38 mouse cellular contexts compared by ENCODE assay signal in the genomic region with DNA sequence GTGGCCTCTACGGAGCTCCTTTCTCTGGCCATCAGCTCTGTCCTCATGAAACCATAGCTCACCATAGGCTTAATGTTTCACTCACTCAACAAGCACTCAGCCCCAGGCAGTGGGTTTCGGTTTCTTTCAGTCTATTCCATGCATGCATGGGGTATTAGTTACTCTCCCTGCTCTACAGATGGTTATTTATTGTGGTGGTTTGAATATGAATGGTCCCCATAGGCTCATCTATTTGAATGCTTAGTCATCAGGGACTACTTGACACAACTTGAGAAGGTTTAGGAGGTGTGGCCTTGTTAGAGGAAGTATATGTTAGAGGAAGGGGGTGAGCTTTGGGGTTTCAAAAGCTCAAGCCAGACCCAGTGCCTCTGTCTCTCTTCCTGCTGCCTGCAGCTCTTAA. TPM values are rescaled to one million over a fixed set of nuclear protein-coding genes. Genes with fewer than 3 reads are reported as not detected.
"Had no signal": no experiment of that assay in that cellular context is flagged by ENCODE, and none has a peak within 500 bp of the region (broad histone marks: within the 10 kb centered on the region; RNA-seq: fewer than 3 reads in every experiment).

No protein-coding gene starts in this region.

- H3K4me3 ChIP-seq: heart, embryonic 10.5 days; heart, embryonic 12.5 days; heart, embryonic 13.5 days; heart, embryonic 15.5 days; hindbrain, embryonic 10.5 days; hindbrain, embryonic 12.5 days; hindbrain, embryonic 13.5 days; hindbrain, embryonic 15.5 days; intestine, embryonic 15.5 days; kidney, embryonic 15.5 days; layer of hippocampus, adult 2 months; left cerebral cortex, adult 2 months had no signal

- H3K36me3 ChIP-seq: heart, embryonic 10.5 days; heart, embryonic 12.5 days; heart, embryonic 13.5 days; heart, embryonic 15.5 days; hindbrain, embryonic 10.5 days; hindbrain, embryonic 12.5 days; hindbrain, embryonic 13.5 days; hindbrain, embryonic 15.5 days; intestine, embryonic 15.5 days; kidney, embryonic 15.5 days had no signal

- H3K27ac ChIP-seq: heart, embryonic 10.5 days; heart, embryonic 13.5 days; heart, embryonic 15.5 days; hindbrain, embryonic 10.5 days; hindbrain, embryonic 12.5 days; hindbrain, embryonic 13.5 days; hindbrain, embryonic 14.5 days; hindbrain, embryonic 15.5 days; hindbrain, postnatal 0 days; intestine, embryonic 15.5 days; kidney, embryonic 15.5 days; kidney, postnatal 0 days; layer of hippocampus, adult 2 months; left cerebral cortex, adult 2 months had no signal

- H3K9me3 ChIP-seq: heart, embryonic 10.5 days; heart, embryonic 13.5 days; heart, embryonic 15.5 days; hindbrain, embryonic 10.5 days; hindbrain, embryonic 12.5 days; hindbrain, embryonic 13.5 days; hindbrain, embryonic 15.5 days; intestine, embryonic 15.5 days; kidney, embryonic 15.5 days had no signal

- DNase-seq: heart, postnatal 10 days; heart, postnatal 14 days; heart, postnatal 36 days; heart, postnatal 4 days; kidney, adult 11 months; kidney, adult 18-20 months; kidney, adult 2 months; kidney, adult 8-10 months; kidney, adult 9 months; kidney, postnatal 10 days; kidney, postnatal 14 days; kidney, postnatal 25 days; kidney, postnatal 36 days; kidney, postnatal 4 days; layer of hippocampus, adult 9-11 months; layer of hippocampus, postnatal 36 days had no signal

- H3K4me1 ChIP-seq: heart, embryonic 10.5 days; heart, embryonic 12.5 days; heart, embryonic 13.5 days; heart, embryonic 15.5 days; hindbrain, embryonic 10.5 days; hindbrain, embryonic 12.5 days; hindbrain, embryonic 13.5 days; hindbrain, embryonic 15.5 days; intestine, embryonic 15.5 days; kidney, embryonic 15.5 days had no signal

- H3K27me3 ChIP-seq: heart, embryonic 12.5 days; heart, embryonic 13.5 days; heart, embryonic 15.5 days; hindbrain, embryonic 15.5 days; intestine, embryonic 15.5 days; kidney, embryonic 15.5 days had no signal

- H3K4me2 ChIP-seq: heart, embryonic 11.5 days; heart, embryonic 12.5 days; heart, embryonic 13.5 days; heart, embryonic 15.5 days; hindbrain, embryonic 12.5 days; hindbrain, embryonic 13.5 days; hindbrain, embryonic 14.5 days; hindbrain, embryonic 15.5 days; intestine, embryonic 15.5 days; kidney, embryonic 15.5 days had no signal

- ATAC-seq: hindbrain, embryonic 16.5 days; hindbrain, postnatal 0 days; inflammation-experienced regulatory T-cells, adult 6 months; intestine, embryonic 15.5 days; intestine, embryonic 16.5 days; intestine, postnatal 0 days had no signal

- H3K9ac ChIP-seq: heart, embryonic 12.5 days; heart, embryonic 13.5 days; heart, embryonic 15.5 days; hindbrain, embryonic 12.5 days; hindbrain, embryonic 13.5 days; hindbrain, embryonic 14.5 days; hindbrain, embryonic 15.5 days; intestine, embryonic 15.5 days; kidney, embryonic 15.5 days had no signal

RNA-seq across cellular contexts. Expression of gene Kcnf1, which starts 10.6 kb away (rescaled TPM):
- total RNA-seq: heart, postnatal 10 days; heart, postnatal 25 days; heart, postnatal 36 days; hematopoietic stem cell, adult 5-6 weeks had no signal
